Comparison of ENCODE assay signal across 8 mouse cellular contexts in the genomic region with DNA sequence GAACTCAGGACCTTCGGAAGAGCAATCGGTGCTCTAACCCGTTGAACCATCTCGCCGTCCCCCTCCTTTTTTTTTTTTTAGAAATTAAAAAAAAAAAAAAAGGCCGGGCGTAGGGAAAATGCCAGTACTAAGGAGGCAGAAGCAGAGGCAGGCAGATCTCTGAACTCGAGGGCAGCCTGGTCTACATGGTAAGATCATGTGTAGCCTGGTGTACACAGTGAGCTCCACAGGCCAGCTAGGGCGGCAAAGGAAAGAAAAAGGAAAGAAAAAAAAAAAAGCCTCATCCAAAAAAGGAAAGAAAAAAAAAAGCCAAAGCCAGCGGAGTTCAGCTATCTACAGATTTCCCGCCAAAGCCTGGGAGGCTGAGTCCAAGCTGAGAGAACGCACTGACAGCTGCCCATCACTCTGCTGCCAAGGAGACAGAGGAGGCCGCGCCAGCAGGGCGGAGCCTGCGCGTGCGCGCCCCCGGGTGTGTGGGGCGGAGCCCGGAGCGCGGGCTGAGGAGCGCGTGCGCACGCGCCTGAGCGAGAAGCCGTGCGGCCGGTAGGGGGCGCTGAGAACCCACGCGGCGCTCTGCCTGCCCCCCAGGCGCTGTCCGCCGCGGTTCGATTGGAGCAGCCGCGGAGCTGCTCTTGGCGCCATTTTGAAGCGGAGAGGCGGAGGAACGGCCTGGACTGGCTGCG. TPM values are rescaled to one million over a fixed set of nuclear protein-coding genes. Genes with fewer than 3 reads are reported as not detected.
DNase-seq lines count a peak whose midpoint lies in the region; ATAC-seq lines count a peak whose summit lies in the region.

A gene (plus strand): TSS at position 587 of the 683 bp plus-strand sequence.

- peak within 1 kb of the TSS; percentile 86 to 88 for H3K27ac ChIP-seq in heart, embryonic 14.5 days (replicated peaks in 1 of 2; ENCODE audit: control insufficient read depth in 1 of 2, insufficient read depth in 1 of 2, low read depth in 2 of 2, low read length in 2 of 2)
- H3K27ac ChIP-seq in liver, embryonic 13.5 days: peak within 1 kb of the TSS; percentile 86
- peak within 1 kb of the TSS; percentile 93 for H3K27ac ChIP-seq in stomach, embryonic 16.5 days (ENCODE audit: low read length)

- peak; percentile 95 for DNase-seq in c-Kit-negative CD71-positive TER-119-positive erythroid progenitor cells, embryonic 14.5 days (ENCODE audit: low read depth, low spot score)
- peak; percentile 83 for DNase-seq in fibroblast of lung, adult 2 months (ENCODE audit: low read depth)
- DNase-seq in kidney, postnatal 14 days: peak; percentile 97
- peak; percentile 90 for DNase-seq in liver, embryonic 13.5 days
- DNase-seq in neural tube, embryonic 10.5 days (ENCODE audit: extremely low spot score, low spot score): peak; percentile 93

- peaks cover 0 to 11% of the 10 kb centered on the region in 2 experiments; a peak in 3 of 4 replicates for H3K4me1 ChIP-seq in heart, embryonic 14.5 days (ENCODE audit: control insufficient read depth in 2 of 2, insufficient read depth in 2 of 2, low read length in 2 of 2)
- H3K4me1 ChIP-seq in liver, embryonic 13.5 days (replicated peaks): peaks cover 31% of the 10 kb centered on the region
- peaks cover 6% of the 10 kb centered on the region; the same call in 1 of the 2 replicates for H3K4me1 ChIP-seq in stomach, embryonic 16.5 days (ENCODE audit: control insufficient read depth, insufficient read depth, low read length)

- no peaks in the 10 kb centered on the region for H3K36me3 ChIP-seq in heart, embryonic 14.5 days (ENCODE audit: control insufficient read depth, insufficient read depth, low read length)
- no peaks in the 10 kb centered on the region for H3K36me3 ChIP-seq in liver, embryonic 13.5 days
- no peaks in the 10 kb centered on the region for H3K36me3 ChIP-seq in stomach, embryonic 16.5 days (ENCODE audit: control insufficient read depth, insufficient read depth, low read length)

- 19% methylated on average over 36 of the region's 49 CpGs for WGBS in heart, embryonic 14.5 days
- 10% methylated on average over 46 of the region's 49 CpGs for WGBS in liver, embryonic 13.5 days (ENCODE audit: insufficient replicate concordance)
- 14% methylated on average over 46 of the region's 49 CpGs for WGBS in stomach, embryonic 16.5 days

- peak; percentile 90 for ATAC-seq in CD4-positive, CD25-positive, alpha-beta regulatory T cell, adult 4 months
- peak; percentile 95 for ATAC-seq in heart, embryonic 14.5 days (ENCODE audit: insufficient number of reproducible peaks, insufficient read depth, low FRiP score, low read depth)
- ATAC-seq in liver, embryonic 13.5 days (ENCODE audit: low read depth): peak; percentile 96
- ATAC-seq in stomach, embryonic 16.5 days (ENCODE audit: insufficient read depth, low FRiP score): peak; percentile 97

- H3K9ac ChIP-seq in heart, embryonic 14.5 days (ENCODE audit: low read length): peak within 1 kb of the TSS; percentile 90
- peak within 1 kb of the TSS; percentile 98 for H3K9ac ChIP-seq in liver, embryonic 13.5 days
- H3K9ac ChIP-seq in stomach, embryonic 16.5 days (ENCODE audit: low read length): peak within 1 kb of the TSS; percentile 96

- H3K4me2 ChIP-seq in heart, embryonic 14.5 days (ENCODE audit: low read length): peak within 1 kb of the TSS; percentile 71
- peak within 1 kb of the TSS; percentile 87 for H3K4me2 ChIP-seq in liver, embryonic 13.5 days
- peak within 1 kb of the TSS; percentile 67 for H3K4me2 ChIP-seq in stomach, embryonic 16.5 days (ENCODE audit: low read depth, low read length)

- H3K9me3 ChIP-seq in heart, embryonic 14.5 days (ENCODE audit: control insufficient read depth, low read length): no peaks in the 10 kb centered on the region
- H3K9me3 ChIP-seq in liver, embryonic 13.5 days (replicated peaks): no peaks in the 10 kb centered on the region
- H3K9me3 ChIP-seq in stomach, embryonic 16.5 days (replicated peaks; ENCODE audit: control insufficient read depth, low read length): no peaks in the 10 kb centered on the region

- H3K27me3 ChIP-seq in heart, embryonic 14.5 days (ENCODE audit: control insufficient read depth, insufficient read depth, low read length): no peaks in the 10 kb centered on the region
- peaks cover 4% of the 10 kb centered on the region; the same call in 1 of the 2 replicates for H3K27me3 ChIP-seq in liver, embryonic 13.5 days
- H3K27me3 ChIP-seq in stomach, embryonic 16.5 days (ENCODE audit: control insufficient read depth, insufficient read depth, low read length): no peaks in the 10 kb centered on the region

- peak within 1 kb of the TSS; percentile 72 to 95 for H3K4me3 ChIP-seq in heart, embryonic 14.5 days (ENCODE audit: control insufficient read depth in 1 of 2, insufficient read depth in 1 of 2, low read depth in 1 of 2, low read length in 2 of 2)
- H3K4me3 ChIP-seq in liver, embryonic 13.5 days (replicated peaks): peak within 1 kb of the TSS; percentile 97
- H3K4me3 ChIP-seq in stomach, embryonic 16.5 days (replicated peaks; ENCODE audit: low read length): peak within 1 kb of the TSS; percentile 86

RNA-seq across cellular contexts. Expression of the gene that starts here (rescaled TPM):
- polyA plus RNA-seq in CD4-positive, CD25-positive, alpha-beta regulatory T cell, adult 4 months (2017; shearing (Covaris generic)): 10 to 100 TPM; 19.9 to 23.1 TPM
- 23.4 and 24.3 TPM in 2 replicates for polyA plus RNA-seq in heart, embryonic 14.5 days (2014; fragmentation: Nextera tagmentation; extraction: Ambion mirVana)
- 9.9 and 12.6 TPM in 2 replicates for polyA plus RNA-seq in liver, embryonic 13.5 days (2015; fragmentation: Nextera tagmentation; extraction: Ambion mirVana)
- polyA plus RNA-seq in stomach, embryonic 16.5 days (2015; fragmentation: Nextera tagmentation; extraction: Ambion mirVana): 28.8 and 28.9 TPM in 2 replicates

Comparison
In these comparisons a context has a peak if more than half of its experiments do, and no peak if none do; other contexts are left out.
1. Peak in every context shown above with its lines: DNase-seq, ATAC-seq, H3K4me3 ChIP-seq and H3K27ac ChIP-seq.